Mouse (Mus musculus): ENCODE measurements around the gene Inpp5k. TPM values are rescaled to one million over a fixed set of nuclear protein-coding genes. Genes with fewer than 3 reads are reported as not detected.

Inpp5k gene
- polyA plus RNA-seq, 1 experiment, result 20.7 TPM

DNA sequence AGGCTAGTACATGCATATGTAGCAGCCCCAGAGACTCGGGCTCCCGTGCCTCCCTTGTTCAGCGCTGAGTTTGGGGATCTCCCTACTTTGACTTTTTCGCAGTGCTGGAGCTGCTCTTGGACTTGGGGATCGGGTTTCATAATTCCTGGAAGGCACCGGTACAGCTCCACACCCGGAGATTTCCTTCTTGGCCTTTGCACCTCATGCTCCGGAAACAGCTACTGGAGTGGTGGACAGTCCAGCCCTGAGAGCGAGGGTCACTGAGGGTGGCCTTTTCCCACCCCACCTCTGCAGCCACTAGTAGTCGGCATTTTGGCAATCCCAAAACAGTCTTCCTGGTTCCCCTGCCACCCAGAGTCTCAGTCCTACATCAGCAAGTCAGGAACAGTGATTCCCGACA, 4.5 kb downstream of the Inpp5k start:
- Histone ChIP-seq H3ac (ENCODE audit: control insufficient read depth, insufficient read length) (no peak overlapping the region), H3K27me3 (ENCODE audit: control insufficient read depth, insufficient read depth, insufficient read length) (no peaks in the 10 kb centered on the region), H3K79me2 (ENCODE audit: control insufficient read depth, insufficient read depth) (no peaks in the 10 kb centered on the region), H3K4me3 (no peak overlapping the region), H3K36me3 (ENCODE audit: control insufficient read depth, insufficient read depth) (peaks cover 7% of the 10 kb centered on the region), H3K4me2 (ENCODE audit: low read depth) (no peak overlapping the region)
- TF ChIP-seq SRF (IDR thresholded peaks at IDR 0.05; ENCODE audit: control insufficient read depth, insufficient read length, low read depth) (no peak), USF1 (IDR thresholded peaks at IDR 0.05; ENCODE audit: low read depth) (no peak), CEBPB (IDR thresholded peaks at IDR 0.05; ENCODE audit: insufficient read depth, poor library complexity, severe bottlenecking) (no peak), MYOD1 (IDR thresholded peaks at IDR 0.05; ENCODE audit: control insufficient read depth in 1 of 3, insufficient read length in 2 of 3, low read depth in 2 of 3) (no peak), E2F4 (IDR thresholded peaks at IDR 0.05; ENCODE audit: insufficient read depth) (no peak), MAX (IDR thresholded peaks at IDR 0.05; ENCODE audit: low read depth) (no peak)

DNA sequence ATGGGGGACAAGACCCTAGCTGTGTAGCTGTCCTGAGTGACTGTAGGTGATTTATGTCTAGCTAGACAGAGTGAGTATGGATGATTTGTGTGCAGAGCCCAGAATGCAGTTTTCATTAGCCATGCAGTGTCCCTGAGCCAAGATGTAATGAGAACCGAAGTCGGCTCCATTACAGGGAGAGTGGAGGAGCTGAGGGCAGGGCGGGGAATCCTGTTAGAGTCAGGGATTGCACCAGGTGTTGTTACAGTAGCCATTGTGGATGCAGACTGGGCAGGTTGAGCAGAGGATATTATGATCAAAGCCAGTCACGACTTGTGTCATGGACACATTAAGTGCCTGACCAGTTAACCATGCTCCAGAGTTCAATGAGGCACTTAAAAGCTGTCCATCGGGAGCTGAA, 12.5 kb downstream of the Inpp5k start:
- H3K27me3 ChIP-seq (ENCODE audit: control insufficient read depth, insufficient read depth, insufficient read length), result no peaks in the 10 kb centered on the region
- H3K4me3 ChIP-seq, result no peak overlapping the region
- no peak overlapping the region for H3K4me2 ChIP-seq (ENCODE audit: low read depth)
- H3K36me3 ChIP-seq (ENCODE audit: control insufficient read depth, insufficient read depth), result no peaks in the 10 kb centered on the region
- TF ChIP-seq POLR2A (IDR thresholded peaks at IDR 0.05; ENCODE audit: insufficient read length, low read depth), result no peak
- no peak for TF ChIP-seq MYOG (IDR thresholded peaks at IDR 0.05; ENCODE audit: control insufficient read depth in 1 of 3, insufficient read depth in 1 of 3, insufficient read length in 2 of 3, low read depth in 2 of 3)
- TF ChIP-seq MAX (IDR thresholded peaks at IDR 0.05; ENCODE audit: low read depth), result no peak
- no peak for TF ChIP-seq CEBPB (IDR thresholded peaks at IDR 0.05; ENCODE audit: insufficient read depth, poor library complexity, severe bottlenecking)
- no peak for TF ChIP-seq E2F4 (IDR thresholded peaks at IDR 0.05; ENCODE audit: insufficient read depth)
- TF ChIP-seq USF1 (IDR thresholded peaks at IDR 0.05; ENCODE audit: low read depth), result no peak
- no peak for TF ChIP-seq TCF12 (IDR thresholded peaks at IDR 0.05; ENCODE audit: insufficient read depth, poor library complexity, severe bottlenecking)
- no peak for TF ChIP-seq POLR2AphosphoS2 (IDR thresholded peaks at IDR 0.05; ENCODE audit: insufficient read length, low read depth)
- no peak for TF ChIP-seq SRF (IDR thresholded peaks at IDR 0.05; ENCODE audit: control insufficient read depth, insufficient read length, low read depth)
- no peak overlapping the region for H3ac ChIP-seq (ENCODE audit: control insufficient read depth, insufficient read length)
- H3K79me2 ChIP-seq (ENCODE audit: control insufficient read depth, insufficient read depth), result no peaks in the 10 kb centered on the region

DNA sequence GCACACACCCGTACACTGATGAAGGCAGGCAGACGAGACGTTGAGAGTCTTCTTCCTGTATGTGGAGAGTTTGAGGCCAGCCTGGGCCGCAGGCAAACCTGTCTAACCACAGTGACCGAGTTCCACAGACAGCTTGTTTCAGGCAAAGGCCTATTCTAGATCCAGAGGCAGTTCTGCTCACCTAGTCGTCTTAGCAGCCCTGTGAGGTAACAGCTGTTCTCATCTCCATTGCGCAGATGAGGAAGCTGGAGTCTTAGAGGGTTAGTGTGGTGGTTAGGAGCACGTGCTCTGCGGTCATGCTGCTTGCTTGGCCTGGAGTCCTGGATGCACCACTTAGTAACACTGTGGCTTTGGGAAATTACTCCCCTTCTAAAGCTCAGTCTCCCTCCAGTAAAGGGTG, 13.9 kb downstream of the Inpp5k start:
- TF ChIP-seq E2F4 (IDR thresholded peaks at IDR 0.05; ENCODE audit: insufficient read depth), result no peak
- TF ChIP-seq USF1 (IDR thresholded peaks at IDR 0.05; ENCODE audit: low read depth), result peak; percentile 24
- TF ChIP-seq TCF12 (IDR thresholded peaks at IDR 0.05; ENCODE audit: insufficient read depth, poor library complexity, severe bottlenecking), result no peak
- TF ChIP-seq TCF3 (IDR thresholded peaks at IDR 0.05; ENCODE audit: insufficient read length, low read depth), result no peak
- TF ChIP-seq MAX (IDR thresholded peaks at IDR 0.05; ENCODE audit: low read depth), result no peak
- TF ChIP-seq SRF (IDR thresholded peaks at IDR 0.05; ENCODE audit: control insufficient read depth, insufficient read length, low read depth), result no peak
- TF ChIP-seq MYOG (IDR thresholded peaks at IDR 0.05; ENCODE audit: control insufficient read depth in 1 of 3, insufficient read depth in 1 of 3, insufficient read length in 2 of 3, low read depth in 2 of 3), result peak; percentile 11 to 76 (median 45)
- no peak for TF ChIP-seq CEBPB (IDR thresholded peaks at IDR 0.05; ENCODE audit: insufficient read depth, poor library complexity, severe bottlenecking)
- TF ChIP-seq MYOD1 (IDR thresholded peaks at IDR 0.05; ENCODE audit: control insufficient read depth in 1 of 3, insufficient read length in 2 of 3, low read depth in 2 of 3), result peak in 2 of 3 experiments; percentile 42 to 65
- TF ChIP-seq POLR2AphosphoS2 (IDR thresholded peaks at IDR 0.05; ENCODE audit: insufficient read length, low read depth), result no peak
- TF ChIP-seq POLR2A (IDR thresholded peaks at IDR 0.05; ENCODE audit: insufficient read length, low read depth), result no peak
- TF ChIP-seq REST (IDR thresholded peaks at IDR 0.05; ENCODE audit: insufficient read depth, insufficient read length), result no peak
- no peak overlapping the region for H3K4me3 ChIP-seq
- H3K4me2 ChIP-seq (ENCODE audit: low read depth), result no peak overlapping the region
- no peaks in the 10 kb centered on the region for H3K27me3 ChIP-seq (ENCODE audit: control insufficient read depth, insufficient read depth, insufficient read length)
- no peak overlapping the region for H3ac ChIP-seq (ENCODE audit: control insufficient read depth, insufficient read length)
- H3K79me2 ChIP-seq (ENCODE audit: control insufficient read depth, insufficient read depth), result no peaks in the 10 kb centered on the region
- no peaks in the 10 kb centered on the region for H3K36me3 ChIP-seq (ENCODE audit: control insufficient read depth, insufficient read depth)

DNA sequence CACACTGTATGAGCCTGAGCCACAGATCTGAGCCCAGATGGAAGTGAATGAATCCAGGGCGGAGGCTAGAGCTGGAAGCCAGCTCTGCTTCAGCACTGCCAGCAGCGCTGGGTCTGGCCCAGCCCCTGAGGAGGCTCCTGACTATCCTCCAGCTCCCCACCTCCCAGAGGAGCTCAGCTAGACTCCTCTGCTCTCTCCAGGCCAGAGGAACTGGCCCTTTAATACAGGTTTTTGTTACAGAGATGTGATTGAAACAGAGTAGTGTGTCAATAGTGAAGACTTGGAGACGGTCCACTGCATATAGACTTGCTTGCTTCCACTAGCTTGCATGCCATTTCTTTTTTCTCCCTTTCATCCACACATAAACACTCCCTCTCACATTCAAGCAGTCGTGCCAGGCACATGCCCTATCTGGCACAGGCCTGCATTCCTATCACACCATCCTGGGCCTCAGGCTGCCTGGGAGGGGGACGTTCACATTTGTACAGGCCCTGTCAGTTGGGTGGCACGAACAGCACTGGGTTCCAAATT, 17.0 kb downstream of the Inpp5k start:
- no peaks in the 10 kb centered on the region for H3K36me3 ChIP-seq (ENCODE audit: control insufficient read depth, insufficient read depth)
- H3ac ChIP-seq (ENCODE audit: control insufficient read depth, insufficient read length), result no peak overlapping the region
- no peaks in the 10 kb centered on the region for H3K27me3 ChIP-seq (ENCODE audit: control insufficient read depth, insufficient read depth, insufficient read length)
- TF ChIP-seq MYOG (IDR thresholded peaks at IDR 0.05; ENCODE audit: control insufficient read depth in 1 of 3, insufficient read depth in 1 of 3, insufficient read length in 2 of 3, low read depth in 2 of 3) (peak in 1 of 3 experiments; percentile 23), TCF12 (IDR thresholded peaks at IDR 0.05; ENCODE audit: insufficient read depth, poor library complexity, severe bottlenecking) (no peak), MAX (IDR thresholded peaks at IDR 0.05; ENCODE audit: low read depth) (no peak), CEBPB (IDR thresholded peaks at IDR 0.05; ENCODE audit: insufficient read depth, poor library complexity, severe bottlenecking) (no peak), POLR2AphosphoS2 (IDR thresholded peaks at IDR 0.05; ENCODE audit: insufficient read length, low read depth) (peak; percentile 23), SRF (IDR thresholded peaks at IDR 0.05; ENCODE audit: control insufficient read depth, insufficient read length, low read depth) (no peak), REST (IDR thresholded peaks at IDR 0.05; ENCODE audit: insufficient read depth, insufficient read length) (no peak)
- no peak overlapping the region for H3K4me2 ChIP-seq (ENCODE audit: low read depth)
- H3K79me2 ChIP-seq (ENCODE audit: control insufficient read depth, insufficient read depth), result peaks cover 9% of the 10 kb centered on the region
- no peak overlapping the region for H3K4me3 ChIP-seq

DNA sequence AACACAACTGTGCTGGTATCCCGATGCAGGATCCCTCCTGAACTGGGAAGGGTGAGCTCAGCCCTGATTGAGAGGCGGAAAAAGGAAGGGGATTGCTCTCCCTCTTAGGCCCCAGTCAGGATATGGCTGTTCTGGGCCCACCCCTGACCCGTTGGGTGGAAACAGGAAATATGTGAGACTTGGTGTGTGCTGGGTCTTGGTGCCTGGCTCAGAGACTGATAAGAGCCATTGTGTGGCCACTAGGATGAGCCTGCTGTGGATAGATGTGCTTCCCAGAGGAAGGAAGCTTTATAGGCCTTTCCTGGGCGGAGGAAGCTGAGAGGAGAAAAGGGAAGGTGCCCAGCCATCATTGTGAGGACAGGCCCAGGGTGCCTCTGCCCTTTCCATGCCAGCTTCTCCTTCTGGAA, 18.4 kb downstream of the Inpp5k start:
- TF ChIP-seq SRF (IDR thresholded peaks at IDR 0.05; ENCODE audit: control insufficient read depth, insufficient read length, low read depth) (no peak), POLR2A (IDR thresholded peaks at IDR 0.05; ENCODE audit: insufficient read length, low read depth) (no peak), MYOG (IDR thresholded peaks at IDR 0.05; ENCODE audit: control insufficient read depth in 1 of 3, insufficient read depth in 1 of 3, insufficient read length in 2 of 3, low read depth in 2 of 3) (no peak), TCF12 (IDR thresholded peaks at IDR 0.05; ENCODE audit: insufficient read depth, poor library complexity, severe bottlenecking) (no peak), MYOD1 (IDR thresholded peaks at IDR 0.05; ENCODE audit: control insufficient read depth in 1 of 3, insufficient read length in 2 of 3, low read depth in 2 of 3) (no peak), MAX (IDR thresholded peaks at IDR 0.05; ENCODE audit: low read depth) (no peak), E2F4 (IDR thresholded peaks at IDR 0.05; ENCODE audit: insufficient read depth) (no peak), POLR2AphosphoS2 (IDR thresholded peaks at IDR 0.05; ENCODE audit: insufficient read length, low read depth) (no peak), CEBPB (IDR thresholded peaks at IDR 0.05; ENCODE audit: insufficient read depth, poor library complexity, severe bottlenecking) (no peak)
- H3K36me3 ChIP-seq (ENCODE audit: control insufficient read depth, insufficient read depth), result no peaks in the 10 kb centered on the region
- no peak overlapping the region for H3K4me3 ChIP-seq
- H3K79me2 ChIP-seq (ENCODE audit: control insufficient read depth, insufficient read depth), result peaks cover 10% of the 10 kb centered on the region
- no peak overlapping the region for H3ac ChIP-seq (ENCODE audit: control insufficient read depth, insufficient read length)
- H3K4me2 ChIP-seq (ENCODE audit: low read depth), result no peak overlapping the region
- no peaks in the 10 kb centered on the region for H3K27me3 ChIP-seq (ENCODE audit: control insufficient read depth, insufficient read depth, insufficient read length)
